Mouse (Mus musculus) megakaryocyte, adult 5-6 weeks (primary cell): ENCODE measurements around the gene Tecr. TPM values are rescaled to one million over a fixed set of nuclear protein-coding genes. Genes with fewer than 3 reads are reported as not detected.
"Not testable (repeated sequence)": the region's sequence is repeated elsewhere in the genome, so short reads cannot be mapped to it uniquely, and the experiment has no call there.

Source experiments
- ATAC-seq: 2 replicates; pipeline ENCODE4 v1.8.0; 2016; ENCODE audit warnings: mild to moderate bottlenecking, inconsistent platforms; ENCODE audit not compliant: poor library complexity, severe bottlenecking
- total RNA-seq, 2 experiments: library from RNA; stranded (forward) in 1 of 2; stranded (reverse) in 1 of 2; fragments of 153-499, 151-499 nt in 1 of 2; fragments of 221-1000, 200-1000 nt in 1 of 2; gene quantifications; 2 replicates each; pipeline versions ENCODE4 v1.2.3 to v1.2.4; 2015 to 2017

Gene Tecr
- total RNA-seq, 2 experiments from 2014 or later = 255 to 282 TPM

DNA sequence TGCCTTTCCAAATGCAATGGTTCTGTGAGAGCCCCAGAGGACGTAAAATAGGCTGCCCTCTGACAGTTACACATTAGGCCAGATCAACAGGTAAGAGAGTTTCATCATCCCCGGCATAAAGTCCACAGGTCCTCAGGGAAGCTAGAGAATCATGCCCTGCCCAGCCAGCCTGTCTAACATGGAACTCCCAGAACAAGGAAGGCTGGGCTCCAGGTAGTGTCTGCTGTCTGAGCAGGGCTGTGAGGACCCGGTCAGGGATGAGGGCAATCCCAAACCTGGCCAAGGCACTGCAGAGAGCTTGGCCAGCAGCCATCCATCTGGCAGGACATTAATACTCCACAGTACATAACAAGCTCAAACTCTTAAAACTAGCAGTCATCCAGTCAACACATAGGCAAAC, 22.4 kb downstream of the Tecr start:
- no peak for ATAC-seq

GRCm38 (mm10) chr8:83584771-83585170, 23.0 kb downstream of the Tecr start:
- ATAC-seq = no peak

- no peak for ATAC-seq
These were observed 24.5 kb downstream of the Tecr start for GRCm38 (mm10) chr8:83583236-83583635.

GRCm38 (mm10) chr8:83582226-83582625, 25.5 kb downstream of the Tecr start:
- ATAC-seq = no peak

DNA sequence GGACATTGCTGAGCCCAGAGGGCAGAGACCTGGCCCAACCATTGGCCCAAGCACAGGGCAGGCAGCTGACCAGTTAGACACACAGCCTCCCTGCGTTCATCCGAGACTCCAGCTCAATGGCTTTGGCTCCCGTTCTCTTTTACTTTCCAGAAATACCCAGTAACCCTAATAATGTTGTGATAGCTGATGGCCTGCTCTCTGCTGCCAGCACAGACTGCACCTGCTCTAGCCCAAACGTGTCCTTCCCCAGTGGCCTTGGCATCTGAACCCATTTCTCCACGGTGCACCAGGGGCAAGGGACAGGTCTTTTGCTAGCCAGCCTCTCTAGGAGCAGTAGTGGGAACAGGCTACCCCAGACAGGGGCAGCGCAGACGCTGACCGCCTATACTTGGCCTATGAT, 26.9 kb downstream of the Tecr start:
- ATAC-seq = no peak

GRCm38 (mm10) chr8:83579676-83580075, 28.1 kb downstream of the Tecr start:
- ATAC-seq = no peak

DNA sequence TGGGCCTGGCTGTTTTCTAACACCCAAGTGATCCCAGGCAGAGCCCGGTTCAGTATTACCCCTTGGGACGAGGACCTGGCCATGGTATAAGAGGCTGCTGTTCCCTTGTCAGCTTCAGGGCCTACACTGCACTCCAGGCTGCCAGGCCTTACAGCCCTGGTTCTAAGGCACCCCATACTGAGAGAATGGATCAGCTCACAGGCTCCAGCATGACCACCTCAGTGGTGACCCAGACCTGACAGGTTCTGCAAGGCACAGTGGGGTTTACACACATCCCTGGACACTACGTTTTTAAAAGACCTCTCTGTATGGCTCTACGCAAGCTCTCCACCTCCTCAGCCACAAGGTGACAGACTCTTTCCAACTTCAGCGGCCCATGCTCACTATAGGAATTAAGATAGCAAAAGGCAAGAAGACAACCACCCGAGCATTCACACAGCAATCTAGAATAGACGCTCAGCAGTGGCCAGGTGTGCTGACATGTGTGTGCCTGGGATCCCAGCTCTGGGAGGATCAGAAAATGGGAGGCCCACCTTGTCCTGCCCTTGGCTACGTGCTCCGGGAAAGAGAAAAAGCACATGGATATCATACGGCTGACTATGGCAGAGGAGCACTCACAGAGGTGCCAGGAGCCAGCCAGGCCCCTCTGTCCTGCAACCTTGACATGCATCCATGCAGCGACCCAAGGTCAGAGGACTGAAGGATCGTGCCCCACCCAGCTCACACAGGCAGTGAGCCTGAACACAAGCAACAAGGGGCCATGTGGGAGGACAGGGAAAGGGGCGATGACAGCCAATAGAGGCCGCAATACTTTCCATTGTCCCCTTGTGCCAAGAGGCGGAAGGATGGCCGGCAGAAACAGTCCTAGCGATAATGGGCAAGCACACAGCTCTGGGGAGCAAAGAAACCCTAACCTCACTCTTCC, 29.4 kb downstream of the Tecr start:
- ATAC-seq = no peak

DNA sequence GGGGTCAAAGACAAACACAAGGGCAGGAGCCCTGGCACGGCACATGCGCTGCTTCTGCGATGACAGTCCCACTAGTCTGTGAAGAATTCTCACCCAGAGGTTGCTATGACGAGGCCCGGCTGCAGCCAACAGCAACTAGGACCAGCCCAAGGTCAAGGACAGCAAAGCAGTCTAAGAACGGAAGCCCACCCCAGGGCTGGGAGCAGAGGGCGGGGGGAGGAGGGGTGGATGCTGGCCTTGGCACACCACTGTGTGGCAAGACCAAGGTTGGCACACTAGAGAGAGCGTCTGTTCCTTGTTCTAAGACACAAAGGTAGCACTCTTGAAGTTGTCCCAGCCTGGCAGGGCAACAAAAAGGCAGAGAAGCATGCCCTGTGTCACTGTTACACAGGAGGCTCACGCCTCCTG, 30.4 kb downstream of the Tecr start:
- peak; percentile 53 for ATAC-seq

DNA sequence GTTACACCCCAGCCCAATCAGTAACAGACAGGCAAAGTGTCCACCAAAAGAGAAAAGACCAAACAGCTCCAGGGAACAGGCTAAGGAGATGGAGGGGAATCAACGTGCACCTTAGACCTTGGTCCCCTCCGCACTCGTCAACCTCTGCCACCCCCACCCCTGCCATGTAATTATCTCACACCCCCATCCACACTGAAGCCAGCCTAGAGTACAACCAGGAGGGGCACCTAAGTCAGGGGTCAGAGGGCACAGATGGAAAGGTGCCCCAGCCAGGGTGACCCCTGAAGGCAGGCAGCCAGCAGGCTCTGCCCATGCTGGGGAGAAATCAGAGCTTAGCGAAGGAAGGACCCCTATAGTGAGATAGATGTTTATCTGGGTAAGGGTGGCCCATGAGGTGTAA, 30.9 kb downstream of the Tecr start:
- no peak for ATAC-seq

DNA sequence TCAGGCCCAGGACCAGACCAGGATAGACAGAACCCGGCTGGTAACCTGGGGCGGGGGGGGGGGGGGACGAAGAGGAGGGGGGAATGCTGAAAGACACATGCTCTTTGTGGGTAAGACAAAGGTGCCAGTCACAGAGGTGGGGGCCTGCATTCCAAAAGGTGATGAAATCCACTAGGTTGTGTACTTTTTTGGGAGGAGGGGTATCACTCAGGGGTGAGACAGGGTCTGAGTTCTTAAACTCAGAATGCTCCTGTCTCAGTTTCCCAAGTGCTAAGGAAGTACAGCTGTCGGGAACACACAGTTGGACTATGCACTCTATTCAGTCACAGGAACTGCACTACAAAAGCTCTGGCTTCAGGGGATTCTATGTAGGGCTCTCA, 31.3 kb downstream of the Tecr start:
- no peak for ATAC-seq

DNA sequence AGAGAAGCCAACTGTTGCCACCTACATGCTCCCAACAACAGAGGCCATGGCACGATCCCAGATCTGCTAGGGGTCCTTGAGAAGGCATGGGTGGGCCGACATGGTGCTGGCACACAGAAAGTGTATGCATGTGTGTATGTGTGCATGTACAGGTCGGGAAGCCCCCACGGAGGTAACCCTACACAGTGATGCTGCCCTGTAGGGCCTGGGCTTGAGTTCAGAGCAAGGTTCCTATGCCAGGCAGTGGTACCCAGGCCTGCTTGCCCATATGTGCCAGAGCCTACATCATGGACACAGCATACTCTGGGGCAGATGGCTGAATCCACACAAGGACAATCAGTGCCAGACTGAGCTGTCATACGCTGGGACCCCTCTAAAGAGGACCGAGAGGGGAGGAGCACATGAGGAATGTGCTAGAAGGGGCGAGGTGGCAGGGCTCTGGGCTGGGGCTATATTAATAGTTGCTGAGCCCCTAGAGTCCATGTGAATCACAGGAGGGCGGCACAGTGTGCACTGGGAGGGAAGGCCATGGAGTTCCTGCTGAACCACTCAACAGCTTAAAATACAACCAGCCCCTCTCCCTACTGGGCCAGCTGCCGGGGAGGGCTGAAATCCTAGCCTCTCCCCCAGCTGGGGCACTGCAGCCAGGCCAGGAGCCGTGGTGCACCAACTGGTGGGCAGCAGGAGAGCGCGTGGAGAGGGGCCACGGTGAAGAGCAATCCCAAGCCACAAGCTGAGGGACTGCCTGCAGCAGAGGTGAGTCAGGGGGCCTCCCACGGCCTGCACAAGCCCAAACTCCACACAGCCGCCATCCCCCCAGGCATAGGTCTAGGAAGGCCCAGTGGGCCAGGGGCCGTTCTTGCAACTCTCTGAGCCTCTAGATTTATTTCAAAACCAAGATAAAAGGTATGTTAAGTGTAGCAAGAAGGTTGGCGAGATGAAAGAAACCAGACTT, 31.9 kb downstream of the Tecr start:
- no peak for ATAC-seq

DNA sequence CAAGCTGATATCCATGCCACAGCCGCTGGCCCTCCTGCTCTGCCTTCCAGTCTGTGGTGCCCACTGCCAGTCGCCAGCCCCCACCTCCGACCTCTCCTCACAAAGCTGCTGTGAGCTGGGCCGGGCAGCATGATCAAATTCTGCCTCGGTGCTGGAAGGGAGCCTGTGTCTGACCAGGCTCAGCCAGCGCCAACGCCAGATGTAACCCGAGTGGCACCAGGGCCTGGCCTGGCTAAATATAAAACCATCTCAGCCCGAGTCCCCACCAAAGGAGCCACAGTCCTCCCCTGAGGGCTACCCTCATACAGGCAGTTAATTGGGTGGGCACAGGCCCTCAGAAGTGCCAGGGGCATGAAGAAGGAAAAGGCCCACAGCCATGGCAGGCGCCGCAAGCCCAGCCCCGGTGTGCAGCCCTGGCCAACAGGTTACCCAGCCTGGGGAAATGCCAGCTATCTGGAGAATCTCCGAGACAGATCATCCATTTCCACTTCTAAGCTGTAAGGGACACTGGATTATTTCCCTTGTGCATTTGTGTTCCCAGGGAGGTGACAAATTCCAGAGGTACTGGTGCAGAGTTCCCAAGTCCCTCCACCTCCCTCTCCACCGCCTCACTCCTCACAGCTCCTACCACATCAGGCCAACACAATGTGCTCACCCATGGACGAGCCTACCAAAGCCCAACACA, 33.0 kb downstream of the Tecr start:
- no peak for ATAC-seq

DNA sequence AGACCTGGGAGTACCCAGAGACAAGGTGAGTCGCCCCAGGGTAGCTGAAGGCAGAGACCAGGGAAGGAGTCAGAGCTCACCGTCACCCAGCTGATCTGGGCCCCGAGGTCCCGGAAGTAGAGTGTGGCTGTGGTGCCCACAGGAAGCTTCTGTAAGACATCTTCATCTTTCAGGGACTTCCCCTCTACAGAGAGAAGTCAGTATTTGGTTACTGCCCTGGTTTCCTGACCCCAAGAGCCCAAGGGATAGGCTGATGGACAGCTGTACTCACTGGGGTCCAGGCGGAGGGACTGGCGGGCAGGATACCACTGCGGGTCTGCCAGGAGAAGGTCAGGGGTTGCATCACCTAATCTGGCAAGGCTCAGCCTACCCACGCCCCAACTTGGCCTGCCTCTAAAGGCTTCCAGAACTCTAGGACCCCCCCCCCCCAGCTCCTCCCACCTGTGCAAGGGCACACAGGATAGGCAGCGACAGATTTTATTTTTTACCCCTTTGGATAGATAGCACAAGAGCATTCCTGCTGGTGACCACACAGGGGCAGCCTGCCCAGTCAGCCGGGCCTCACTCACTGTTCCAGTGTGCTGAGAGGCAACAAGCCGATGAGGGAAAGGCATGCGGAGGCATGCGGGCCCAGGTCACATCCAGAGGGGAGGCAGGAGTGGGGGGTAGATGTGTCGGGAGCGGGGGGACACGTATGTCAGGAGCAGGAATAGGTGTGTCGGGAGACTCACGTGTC, 34.5 kb downstream of the Tecr start:
- ATAC-seq = peak; percentile 83

- ATAC-seq = peak; percentile 19; the same call in 1 of the 2 replicates
These were observed 35.4 kb downstream of the Tecr start for GRCm38 (mm10) chr8:83572246-83572812.

DNA sequence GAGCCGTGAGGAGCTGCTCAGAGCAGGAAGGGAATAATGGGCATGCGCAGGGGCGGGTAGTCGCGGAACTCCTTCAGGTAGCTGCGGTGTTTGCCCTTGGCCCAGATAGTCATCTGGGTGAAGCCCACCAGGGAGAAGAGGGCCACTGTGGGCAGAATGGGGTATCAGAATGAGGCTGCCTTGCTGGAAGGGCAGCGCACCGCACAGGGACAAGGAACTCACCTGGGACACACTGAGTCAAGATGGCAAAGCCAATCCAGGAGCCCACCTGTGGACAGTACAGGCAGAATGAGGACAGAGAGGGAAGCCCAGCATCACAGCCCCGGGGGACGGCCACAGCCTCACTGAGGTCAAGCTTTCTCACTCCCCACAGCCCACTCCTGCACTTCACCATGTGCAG, 36.0 kb downstream of the Tecr start:
- no peak for ATAC-seq

- not testable (repeated sequence) for ATAC-seq
These were observed 36.8 kb downstream of the Tecr start for GRCm38 (mm10) chr8:83571001-83571340.

DNA sequence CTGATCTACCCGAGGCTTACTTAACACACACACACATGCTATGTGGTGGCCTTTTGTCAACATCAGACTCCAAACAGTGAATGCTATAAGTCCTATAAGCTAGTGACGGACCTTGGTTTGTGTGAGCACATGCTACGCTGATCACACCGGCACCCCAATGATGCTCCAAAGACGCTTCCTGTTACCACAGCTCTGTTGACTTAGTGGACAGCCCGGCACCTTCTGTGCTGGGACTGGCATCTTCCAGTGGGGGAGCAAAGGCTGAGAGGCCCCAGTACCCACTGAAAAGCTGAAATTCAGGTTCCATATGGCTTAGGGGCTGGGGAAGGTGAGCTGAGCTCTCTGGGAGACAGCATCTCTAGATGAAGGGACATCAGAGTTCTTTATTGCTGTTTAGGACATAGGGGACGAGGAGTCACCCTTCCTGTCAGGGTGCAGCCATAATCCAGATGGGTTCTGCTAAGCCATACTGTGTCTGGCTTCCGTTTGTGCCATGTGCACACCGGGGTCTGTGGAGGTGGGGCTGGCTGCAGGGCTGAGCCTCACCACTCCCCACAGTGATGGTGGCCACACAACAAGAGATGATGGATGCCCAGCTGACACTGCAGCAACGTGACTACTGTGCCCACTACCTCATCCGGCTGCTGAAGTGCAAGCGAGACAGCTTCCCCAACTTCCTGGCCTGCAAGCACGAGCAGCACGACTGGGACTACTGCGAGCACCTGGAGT, 37.3 kb downstream of the Tecr start:
- ATAC-seq = no peak

DNA sequence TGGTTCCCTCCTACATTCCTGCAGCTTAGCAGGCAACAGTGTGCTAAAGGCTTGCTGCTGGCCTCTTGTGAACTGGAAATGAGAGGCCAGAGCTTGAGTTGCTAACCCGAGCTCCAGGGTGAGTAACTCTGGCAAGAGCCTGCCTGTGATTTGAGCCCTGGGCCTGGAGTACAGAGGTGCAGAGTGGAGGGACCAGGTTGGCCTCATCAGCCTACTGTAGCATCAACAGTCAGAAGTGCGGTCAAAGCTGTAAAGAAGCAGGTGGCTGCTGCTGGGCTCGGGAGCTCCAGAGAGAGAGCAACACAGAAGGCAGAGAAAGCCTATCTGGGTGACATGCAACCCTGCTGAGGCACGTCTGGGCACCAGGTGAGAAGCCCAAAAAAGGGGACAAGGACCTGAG, 38.6 kb downstream of the Tecr start:
- no peak for ATAC-seq

- ATAC-seq = no peak
These were observed 39.0 kb downstream of the Tecr start for GRCm38 (mm10) chr8:83568755-83569154.
